Mouse (Mus musculus) small intestine, adult 2 months (tissue): ENCODE data around the gene Ckap4.

Source experiments
- CTCF ChIP-seq: fragments of 200-500 bp; IDR thresholded peaks from 2 replicates; pipeline ENCODE4 v1.5.1; 2012; ENCODE audit warnings: low read depth, mild to moderate bottlenecking, control low read depth, inconsistent platforms, low read length, moderate library complexity, mixed read lengths; ENCODE audit not compliant: insufficient replicate concordance, insufficient read length; ENCODE audit errors: extremely low read depth
- POLR2A ChIP-seq: fragments of 200-500 bp; IDR thresholded peaks from 2 replicates; pipeline ENCODE4 v1.6.1; 2012; ENCODE audit warnings: low read depth, mild to moderate bottlenecking, control low read depth, inconsistent platforms, low read length, moderate library complexity

DNA sequence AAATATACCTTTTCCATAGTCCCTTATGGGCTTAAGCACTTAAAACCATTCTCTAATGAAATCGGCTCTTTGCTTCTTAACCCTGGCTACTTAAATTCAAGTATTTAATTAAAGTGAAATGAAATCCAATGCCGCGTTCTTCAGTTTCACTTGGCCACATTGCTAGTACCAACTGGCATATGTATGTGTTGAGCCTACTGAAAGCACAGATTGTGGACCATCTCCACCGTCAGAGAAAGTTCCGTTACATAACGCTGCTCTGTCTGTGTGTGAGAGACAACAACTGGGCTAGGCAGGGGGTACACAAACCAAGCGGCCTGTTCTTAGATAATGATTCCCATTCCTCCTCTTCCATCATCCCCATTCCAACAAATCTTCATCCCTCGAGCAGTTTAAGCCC is 30.6 kb upstream of the Ckap4 start:
- no peak for TF ChIP-seq POLR2A
- no peak for TF ChIP-seq CTCF
